Mouse (Mus musculus): ENCODE data around the gene Cyp2d9.
"Not testable (repeated sequence)": the region's sequence is repeated elsewhere in the genome, so short reads cannot be mapped to it uniquely, and the experiment has no call there.

- not testable (repeated sequence) for TF ChIP-seq CTCF (IDR thresholded peaks at IDR 0.05; ENCODE audit: borderline replicate concordance, extremely low read depth, insufficient read depth, insufficient read length); POLR2A (IDR thresholded peaks at IDR 0.05; ENCODE audit: borderline replicate concordance, extremely low read depth, insufficient read depth, insufficient read length, poor library complexity, severe bottlenecking)
Observed at GRCm38 (mm10) chr15:82452133-82452532, 18.9 kb downstream of the Cyp2d9 start.
